Mouse (Mus musculus) embryonic fibroblast, embryonic 13.5 days (primary cell): ENCODE results near the gene Dydc2.

Experiments
- CTCF ChIP-seq: IDR thresholded peaks from 2 replicates; pipeline ENCODE4 v1.5.1; 2011; ENCODE audit warnings: mild to moderate bottlenecking, control low read depth, low read length, moderate library complexity, borderline replicate concordance; ENCODE audit not compliant: insufficient read depth
- POLR2A ChIP-seq: IDR thresholded peaks from 2 replicates; pipeline ENCODE4 v1.6.1; 2011; ENCODE audit warnings: low read depth, mild to moderate bottlenecking, control low read depth, low read length, moderate library complexity

DNA sequence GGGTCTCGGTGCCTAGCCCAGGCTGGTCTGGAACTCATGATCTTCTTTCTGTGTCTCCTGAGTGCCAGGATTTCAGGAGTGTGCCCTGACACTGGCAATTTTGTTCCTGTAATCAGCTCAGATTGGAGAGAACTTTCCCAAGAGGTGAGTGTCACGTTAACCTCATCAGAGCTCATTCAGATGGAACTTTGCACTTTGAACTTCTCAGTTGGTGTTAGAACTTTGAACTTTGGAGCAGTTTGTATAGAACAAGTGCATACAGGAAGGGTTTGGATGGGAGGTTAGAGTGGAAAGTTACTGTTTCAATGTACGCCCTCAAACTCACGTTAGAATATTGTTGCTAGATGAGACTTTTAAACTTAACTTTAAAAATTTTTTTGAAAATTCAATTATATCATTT is 39.7 kb downstream of the Dydc2 start:
- TF ChIP-seq CTCF = no peak
- no peak for TF ChIP-seq POLR2A
